Mouse (Mus musculus) limb, embryonic 14.5 days (tissue): Measurements from ENCODE around the gene Ankrd17. TPM values are rescaled to one million over a fixed set of nuclear protein-coding genes. Genes with fewer than 3 reads are reported as not detected.
"Not testable (repeated sequence)": the region's sequence is repeated elsewhere in the genome, so short reads cannot be mapped to it uniquely, and the experiment has no call there.

Experiments
- ATAC-seq: fragments of 200-750 bp; cut with Nextera tagmentation; 2 replicates; pipeline ENCODE4 v1.8.0; 2017; ENCODE audit warnings: low read depth, moderate number of reproducible peaks, moderate TSS enrichment; ENCODE audit not compliant: low FRiP score
- DNase-seq: peaks from one replicate; pipeline ENCODE4 v3.0.0-alpha.2; 2015; ENCODE audit warnings: low spot score
- H3K27ac ChIP-seq: fragments of 300-500 bp; sonication (generic); replicated peaks from 2 replicates; pipeline ENCODE4 v1.5.1; 2014; ENCODE audit warnings: low read depth, mild to moderate bottlenecking, low read length, moderate library complexity, mixed read lengths
- H3K27me3 ChIP-seq: fragments of 300-500 bp; sonication (generic); 2 replicates; pipeline ENCODE4 v1.6.1; 2014; ENCODE audit warnings: low read length, mixed read lengths; ENCODE audit not compliant: control insufficient read depth, insufficient read depth
- H3K36me3 ChIP-seq: fragments of 300-500 bp; sonication (generic); 2 replicates; pipeline ENCODE4 v1.6.1; 2014; ENCODE audit warnings: mild to moderate bottlenecking, low read length, moderate library complexity, mixed read lengths; ENCODE audit not compliant: control insufficient read depth, insufficient read depth
- H3K4me1 ChIP-seq: fragments of 300-500 bp; sonication (generic); 2 replicates; pipeline ENCODE4 v1.6.1; 2014; ENCODE audit warnings: antibody characterized with exemption, low read length, mixed read lengths; ENCODE audit not compliant: control insufficient read depth, insufficient read depth
- H3K4me2 ChIP-seq: fragments of 300-500 bp; sonication (generic); replicated peaks from 2 replicates; pipeline ENCODE4 v1.6.1; 2014; ENCODE audit warnings: low read depth, mild to moderate bottlenecking, low read length, moderate library complexity; ENCODE audit not compliant: severe bottlenecking
- H3K4me3 ChIP-seq: fragments of 300-500 bp; sonication (generic); replicated peaks from 2 replicates; pipeline ENCODE4 v1.5.1; 2014; ENCODE audit warnings: low read length
- H3K9ac ChIP-seq: fragments of 300-500 bp; sonication (generic); 2 replicates; pipeline ENCODE4 v1.6.1; 2014; ENCODE audit warnings: mild to moderate bottlenecking, low read depth, low read length, moderate library complexity; ENCODE audit not compliant: severe bottlenecking
- H3K9me3 ChIP-seq: fragments of 300-500 bp; sonication (generic); 2 replicates; pipeline ENCODE4 v1.6.1; 2016; ENCODE audit warnings: low read length; ENCODE audit not compliant: control insufficient read depth
- POLR2A ChIP-seq: fragments of 200-500 bp; IDR thresholded peaks from 2 replicates; pipeline ENCODE4 v1.8.0; 2012; ENCODE audit warnings: inconsistent platforms, mild to moderate bottlenecking, moderate library complexity, borderline replicate concordance; ENCODE audit not compliant: insufficient read depth, insufficient read length; ENCODE audit errors: extremely low read depth
- WGBS: fragments of 180-500 bp; shearing (Covaris S2); extraction: QIAGEN DNeasy Blood & Tissue Kit; methylation state at CpG from one replicate; pipeline ENCODE4 v1.1.7; 2014; 5-methylcytosine and 5-hydroxymethylcytosine counted together
- polyA plus RNA-seq, 2 experiments: library from polyadenylated mRNA; depleted of rRNA in 1 of 2; stranded (reverse) in 1 of 2; unstranded in 1 of 2; fragments of >200 nt; fragmentation: Nextera tagmentation in 1 of 2; extraction: Ambion mirVana in 1 of 2; gene quantifications; 2 replicates each; pipeline versions ENCODE4 v1.2.1 to v1.2.3; 2012 to 2014

The Ankrd17 gene
- polyA plus RNA-seq, 2 experiments, result 34.9 to 54.4 TPM

DNA sequence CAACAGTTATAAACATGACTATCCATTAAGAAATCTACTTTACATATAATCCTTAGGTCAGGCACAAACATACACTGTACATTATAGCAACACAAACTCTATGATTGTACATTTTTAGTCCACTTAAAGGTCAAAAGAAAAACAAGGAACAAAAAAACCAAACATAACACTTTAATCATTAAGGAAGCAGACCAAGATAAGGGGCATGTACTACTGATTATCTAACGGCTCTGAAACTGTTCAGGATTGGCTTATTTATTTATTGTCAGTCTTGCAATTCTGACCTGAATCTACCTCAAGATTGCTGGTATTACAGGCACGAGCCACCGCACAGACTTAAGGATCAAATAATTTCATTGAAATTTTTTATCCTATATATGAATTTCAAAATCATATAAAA lies 87.0 kb downstream of the Ankrd17 start:
- no peak for TF ChIP-seq POLR2A
- 87% methylated on average over 3 of the region's 3 CpGs for WGBS
- ATAC-seq (no peak), DNase-seq (no peak)
- Histone ChIP-seq H3K27me3 (no peaks in the 10 kb centered on the region), H3K27ac (no peak overlapping the region), H3K4me1 (no peaks in the 10 kb centered on the region), H3K4me2 (no peak overlapping the region), H3K9ac (no peak overlapping the region), H3K36me3 (peaks cover 57% of the 10 kb centered on the region), H3K9me3 (no peaks in the 10 kb centered on the region), H3K4me3 (no peak overlapping the region)

DNA sequence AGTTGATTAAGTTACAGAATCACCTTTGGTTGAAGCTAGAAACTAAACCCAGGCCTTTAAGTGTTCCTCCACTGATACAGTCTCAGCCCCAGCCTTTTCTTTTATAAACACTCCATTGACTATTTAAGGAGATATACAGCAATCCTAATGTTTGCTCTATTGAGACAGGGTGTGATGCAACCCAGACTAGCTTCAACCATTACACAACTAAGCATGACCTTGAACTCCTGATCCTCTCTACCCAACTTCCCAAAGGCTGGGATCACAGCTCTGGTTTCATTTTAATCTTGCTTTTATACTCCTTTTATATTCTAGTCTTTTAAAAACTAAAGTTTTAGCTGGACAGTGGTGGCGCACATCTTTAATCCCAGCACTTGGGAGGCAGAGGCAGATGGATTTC lies 88.9 kb downstream of the Ankrd17 start:
- Histone ChIP-seq H3K36me3 (peaks cover 52% of the 10 kb centered on the region), H3K9ac (no peak overlapping the region), H3K4me3 (no peak overlapping the region), H3K9me3 (no peaks in the 10 kb centered on the region), H3K27me3 (no peaks in the 10 kb centered on the region), H3K27ac (no peak overlapping the region), H3K4me1 (no peaks in the 10 kb centered on the region), H3K4me2 (no peak overlapping the region)
- ATAC-seq (no peak), DNase-seq (no peak)
- WGBS, result 98% methylated on average over 1 of the region's 1 CpGs
- TF ChIP-seq POLR2A, result no peak

DNA sequence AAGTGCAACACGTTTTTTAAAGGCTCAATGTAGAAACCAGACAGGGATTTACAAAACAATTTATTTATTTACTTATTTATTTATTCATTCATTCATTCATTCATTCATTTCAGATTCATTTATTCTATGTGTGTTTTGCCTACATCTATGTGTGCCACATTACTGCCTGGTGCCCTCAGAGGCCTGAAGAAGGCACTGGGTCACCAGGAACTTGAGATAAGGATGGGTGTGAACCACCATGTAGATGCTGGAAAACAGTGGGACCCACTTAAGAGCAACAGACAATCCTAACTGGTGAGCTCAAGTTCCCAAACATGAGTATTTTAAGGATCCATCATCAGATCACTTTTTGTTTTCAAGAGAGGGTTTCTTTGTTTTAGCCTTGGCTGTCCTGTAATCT lies 91.6 kb downstream of the Ankrd17 start:
- Histone ChIP-seq H3K9ac (no peak overlapping the region), H3K4me2 (no peak overlapping the region), H3K27ac (no peak overlapping the region), H3K4me3 (no peak overlapping the region), H3K9me3 (no peaks in the 10 kb centered on the region), H3K36me3 (peaks cover 49% of the 10 kb centered on the region), H3K27me3 (no peaks in the 10 kb centered on the region), H3K4me1 (no peaks in the 10 kb centered on the region)
- TF ChIP-seq POLR2A, result no peak
- DNase-seq (no peak), ATAC-seq (no peak)
- WGBS, result 82% methylated on average over 1 of the region's 1 CpGs

DNA sequence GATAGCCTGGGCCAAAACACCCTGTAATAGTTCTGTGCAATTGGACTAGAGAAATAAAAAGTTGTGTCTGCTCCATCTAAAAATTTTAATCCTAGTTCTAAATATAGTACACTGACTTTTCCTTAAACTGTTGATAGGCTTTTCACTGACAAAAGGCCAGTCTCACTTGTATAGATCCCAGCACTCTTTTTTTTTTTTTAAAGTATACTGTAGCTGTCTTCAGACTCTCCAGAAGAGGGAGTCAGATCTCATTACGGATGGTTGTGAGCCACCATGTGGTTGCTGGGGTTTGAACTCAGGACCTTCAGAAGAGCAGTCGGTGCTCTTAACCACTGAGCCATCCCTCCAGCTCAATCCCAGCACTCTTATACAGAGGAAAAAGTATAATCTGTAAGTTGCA lies 104.1 kb downstream of the Ankrd17 start:
- H3K27ac ChIP-seq, H3K9ac ChIP-seq, ATAC-seq, H3K4me1 ChIP-seq, H3K4me3 ChIP-seq, H3K9me3 ChIP-seq, H3K4me2 ChIP-seq, DNase-seq, H3K27me3 ChIP-seq: not testable (repeated sequence)
- H3K36me3 ChIP-seq, result peaks cover 76% of the 10 kb centered on the region
- 72% methylated on average over 2 of the region's 2 CpGs for WGBS

DNA sequence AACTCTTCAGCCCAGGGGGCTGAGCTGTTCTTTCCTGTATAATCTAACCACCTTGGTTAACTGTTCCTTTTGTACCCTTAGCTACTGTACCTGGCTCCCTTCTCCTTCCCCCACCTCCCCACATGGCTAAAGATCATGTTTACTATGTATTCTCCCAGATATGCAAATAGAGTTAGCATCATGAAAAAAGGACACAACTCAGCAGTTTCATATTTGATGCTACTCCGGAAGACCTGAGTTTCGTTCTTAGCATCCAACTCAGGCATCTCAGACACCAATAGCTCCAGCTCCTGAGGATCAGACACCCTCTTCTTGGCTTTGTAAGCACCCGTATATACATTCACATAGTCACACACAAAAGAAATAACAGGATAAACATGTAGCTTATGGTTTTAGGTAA lies 109.4 kb downstream of the Ankrd17 start:
- no peaks in the 10 kb centered on the region for H3K4me1 ChIP-seq
- H3K9me3 ChIP-seq, result no peaks in the 10 kb centered on the region
- DNase-seq, result no peak
- H3K4me3 ChIP-seq, result no peak overlapping the region
- no peak for TF ChIP-seq POLR2A
- H3K4me2 ChIP-seq, result no peak overlapping the region
- 94% methylated on average over 3 of the region's 3 CpGs for WGBS
- no peak overlapping the region for H3K9ac ChIP-seq
- H3K36me3 ChIP-seq, result peaks cover 85% of the 10 kb centered on the region
- no peaks in the 10 kb centered on the region for H3K27me3 ChIP-seq
- H3K27ac ChIP-seq, result no peak overlapping the region
- ATAC-seq, result no peak

DNA sequence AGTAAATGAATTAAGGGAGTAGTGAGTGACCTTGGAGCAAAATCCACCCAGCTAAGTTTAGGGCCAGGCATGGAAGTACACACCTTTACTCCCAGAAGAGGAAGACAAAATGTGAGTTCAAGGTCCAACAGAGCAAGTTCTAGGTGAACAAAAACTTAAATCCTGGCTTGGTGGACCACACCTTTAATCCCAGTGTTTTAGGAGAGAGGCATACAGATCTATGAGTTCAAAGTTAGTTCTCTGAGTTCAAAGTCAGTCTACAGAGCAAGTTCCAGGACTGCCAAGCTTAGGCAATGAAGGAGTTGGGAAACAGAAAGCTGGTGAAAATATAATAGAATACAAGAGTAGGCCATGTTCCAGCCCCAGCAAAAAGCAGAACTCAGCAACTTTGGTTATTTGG lies 118.9 kb downstream of the Ankrd17 start:
- no peak overlapping the region for H3K9ac ChIP-seq
- no peak for ATAC-seq
- no peak for DNase-seq
- TF ChIP-seq POLR2A, result no peak
- no peak overlapping the region for H3K27ac ChIP-seq
- no peak overlapping the region for H3K4me2 ChIP-seq
- H3K4me3 ChIP-seq, result no peak overlapping the region
- H3K4me1 ChIP-seq, result no peaks in the 10 kb centered on the region
- H3K9me3 ChIP-seq, result no peaks in the 10 kb centered on the region
- H3K27me3 ChIP-seq, result no peaks in the 10 kb centered on the region
- peaks cover 83% of the 10 kb centered on the region for H3K36me3 ChIP-seq
